Mouse (Mus musculus): ENCODE results near the gene Renbp.

Gene Renbp

DNA sequence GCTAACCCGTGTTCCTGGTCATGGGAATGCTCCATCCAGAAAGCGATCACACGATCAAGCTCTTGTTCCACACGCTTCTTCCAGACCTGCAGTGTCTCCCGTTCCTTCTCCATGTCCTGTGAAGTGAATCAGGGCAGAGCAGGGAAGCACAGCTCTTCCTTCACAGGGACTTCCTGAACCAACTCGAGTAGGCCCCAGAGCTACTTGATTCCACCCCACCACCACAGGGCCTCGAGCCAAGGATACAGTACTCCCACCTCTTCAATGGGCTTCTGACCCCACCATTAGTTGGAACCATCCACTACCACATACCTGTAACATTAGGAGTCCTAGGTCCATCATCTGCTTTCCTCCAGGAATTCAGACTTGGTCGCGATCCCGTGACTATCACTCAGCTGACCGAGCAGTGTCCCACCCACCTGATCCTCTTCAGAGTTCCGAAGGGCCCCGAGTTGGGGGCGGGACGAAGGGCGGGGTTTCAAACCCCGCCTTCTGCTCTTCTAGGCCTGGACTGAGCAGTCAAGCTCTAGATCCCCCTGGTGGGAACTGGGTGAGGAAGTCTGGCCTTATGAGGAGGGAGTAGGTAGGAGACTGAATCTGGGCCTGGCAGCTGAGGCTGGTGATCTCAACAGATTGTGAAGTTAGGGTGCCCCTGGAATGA, at the start of gene Renbp:
Gene Renbp (minus strand): TSS at position 449 of the 661 bp plus-strand sequence.
- no peak for DNase-seq

DNA sequence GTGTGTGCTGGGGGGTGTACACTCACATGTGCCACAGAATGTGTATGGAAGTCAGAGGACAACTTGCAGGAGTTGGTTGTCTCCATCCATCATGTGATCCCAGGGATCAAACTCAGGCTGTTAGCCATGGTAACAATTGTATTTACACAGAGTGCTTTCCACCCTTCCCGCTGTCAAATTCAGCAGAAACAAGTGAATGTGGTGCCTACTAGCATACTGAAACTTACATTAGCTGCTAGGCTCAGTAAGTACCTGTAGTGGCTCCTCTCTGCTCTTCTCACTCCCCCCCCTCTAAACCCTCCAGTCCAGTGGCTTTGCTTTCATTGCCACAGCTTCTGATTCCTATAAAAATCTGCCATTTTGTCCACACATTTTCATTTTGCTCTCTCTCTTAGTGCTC, 47.1 kb upstream of the Renbp start:
- no peak for DNase-seq

DNA sequence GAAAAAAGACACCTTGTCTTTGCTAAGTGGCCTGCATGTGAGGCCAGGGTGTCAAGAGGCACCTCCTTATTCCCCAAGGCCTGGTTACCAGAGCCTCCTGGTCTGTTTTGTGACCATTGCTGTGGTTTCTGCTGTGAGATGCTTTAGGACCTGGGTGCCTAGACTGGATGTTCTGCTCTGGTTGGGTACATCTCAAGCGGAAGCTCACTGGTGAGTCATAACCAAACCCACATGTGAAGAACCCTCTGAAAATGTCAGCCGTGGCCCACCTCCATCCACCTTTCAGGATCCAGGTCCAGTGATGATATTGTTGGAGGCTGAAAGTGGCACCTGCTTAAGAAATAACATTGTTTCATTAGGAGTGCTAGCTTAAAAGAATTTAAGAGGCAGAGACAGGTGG, 45.6 kb upstream of the Renbp start:
- DNase-seq, result no peak

DNA sequence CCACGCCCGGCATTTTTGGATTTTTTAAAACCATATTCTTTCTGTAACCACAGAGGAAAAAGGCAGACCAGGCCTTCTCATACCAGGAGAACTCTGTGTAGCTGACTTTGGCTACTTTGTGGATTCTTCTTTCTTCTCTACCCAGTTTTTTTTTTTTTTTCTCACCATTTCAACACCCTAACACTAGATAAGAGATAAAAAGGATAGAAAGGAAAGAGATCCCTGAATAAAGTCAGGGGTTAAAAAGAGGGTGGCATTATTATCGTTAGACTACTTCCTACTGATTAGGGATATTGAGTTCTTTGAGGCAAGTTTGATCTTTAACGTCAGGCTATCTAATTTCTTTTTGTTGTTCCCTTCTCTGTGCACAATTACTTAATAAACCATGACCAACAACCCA, 42.1 kb upstream of the Renbp start:
- no peak for DNase-seq

DNA sequence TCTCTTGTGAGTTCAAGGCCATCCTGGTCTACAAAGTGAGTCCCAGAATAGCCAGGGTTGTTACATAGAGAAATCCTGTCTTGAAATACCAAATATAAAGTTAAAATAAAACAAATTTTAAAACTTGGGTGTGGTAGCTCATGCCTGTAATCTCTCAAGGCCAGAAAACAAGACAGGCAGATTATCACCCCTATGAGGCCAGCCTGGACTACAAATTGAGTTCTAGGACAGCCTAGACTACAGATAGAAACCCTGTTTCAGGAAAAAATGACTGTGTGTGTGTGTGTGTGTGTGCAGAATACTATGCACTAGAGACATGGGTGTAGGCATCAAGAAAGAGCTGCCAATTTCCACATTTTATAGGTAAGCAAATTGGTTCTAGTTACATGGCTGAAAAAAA, 40.1 kb upstream of the Renbp start:
- DNase-seq, result no peak

DNA sequence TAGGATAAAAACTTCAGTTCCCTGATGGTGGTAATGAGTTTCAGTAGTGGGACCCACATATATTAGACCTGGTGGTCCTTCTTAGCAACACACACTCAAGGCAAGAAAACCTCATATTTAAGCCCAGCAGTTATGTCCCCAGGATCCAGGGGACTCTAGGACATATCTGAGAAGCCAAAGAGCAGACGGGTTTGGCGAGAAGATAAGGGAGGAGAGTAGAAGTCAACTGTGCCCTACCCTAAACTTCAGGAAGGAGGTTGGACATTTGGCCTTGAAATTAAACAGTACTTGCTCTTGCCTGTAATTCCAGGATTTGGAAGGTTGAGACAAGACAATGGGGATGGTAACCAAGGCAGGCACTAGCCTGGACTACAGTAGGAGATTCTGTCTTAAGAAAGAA, 39.1 kb upstream of the Renbp start:
- DNase-seq, result peak; percentile 9

DNA sequence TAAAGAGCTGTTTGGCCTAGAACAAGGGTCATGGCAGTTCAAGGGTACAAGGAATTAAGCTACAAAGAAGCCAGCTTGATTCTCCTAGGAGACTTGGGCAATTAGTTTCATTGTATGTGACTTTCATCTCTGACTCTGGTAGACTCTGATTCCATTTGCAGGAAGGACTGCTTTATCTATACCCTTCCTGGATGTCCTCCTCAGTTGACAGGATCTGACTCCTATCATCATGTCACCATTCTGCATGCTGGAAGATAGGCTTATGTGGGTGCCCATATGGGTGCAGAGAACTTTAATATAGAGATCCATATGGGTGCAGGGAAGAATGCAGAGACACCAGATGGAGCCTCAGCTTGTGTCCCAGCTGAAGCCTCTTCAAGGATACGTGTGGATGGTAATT, 38.5 kb upstream of the Renbp start:
- no peak for DNase-seq

DNA sequence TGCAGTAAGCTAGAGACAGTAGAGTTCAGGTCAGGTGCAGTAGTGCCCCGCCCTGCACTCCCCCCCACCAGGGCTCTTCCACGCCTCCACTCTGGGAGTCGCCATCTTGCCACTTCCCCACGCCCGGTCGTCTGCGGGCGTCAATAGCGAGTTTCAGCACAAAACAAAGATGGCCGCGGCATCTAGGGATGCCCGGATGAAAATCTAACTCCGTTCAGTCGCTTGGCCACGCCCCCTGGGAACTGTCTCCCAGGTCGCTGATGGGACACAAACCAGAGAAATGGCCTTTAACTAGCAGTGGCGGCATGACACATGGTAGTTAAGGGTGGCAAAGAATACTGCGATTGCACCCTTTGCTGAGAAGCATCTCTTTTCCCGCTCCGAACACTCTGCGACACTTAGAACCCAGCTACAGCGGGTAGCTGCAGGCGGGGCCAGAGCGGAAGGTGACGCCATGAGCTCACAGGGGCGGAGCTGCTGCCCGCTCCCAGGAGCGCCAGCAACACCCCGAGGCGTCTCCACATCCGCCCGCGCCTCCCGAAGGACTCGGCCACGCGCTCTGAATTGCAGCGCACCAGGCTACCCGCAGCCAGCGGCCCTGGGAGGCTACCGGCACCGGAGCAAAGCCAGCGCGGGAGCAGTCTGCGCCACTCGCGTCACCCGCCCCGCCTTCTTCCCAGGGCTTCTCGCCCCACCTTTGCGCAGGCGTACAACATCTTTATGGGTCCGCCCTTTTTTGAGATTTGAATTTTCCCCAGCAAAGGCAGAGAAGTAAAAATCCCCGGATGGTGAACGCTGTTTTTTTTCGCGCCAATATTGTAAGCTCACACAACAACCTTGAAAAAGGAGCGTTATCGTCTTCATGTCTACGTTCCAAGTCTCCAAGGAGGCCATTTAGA, 36.8 kb upstream of the Renbp start:
- DNase-seq, result peak; percentile 94

DNA sequence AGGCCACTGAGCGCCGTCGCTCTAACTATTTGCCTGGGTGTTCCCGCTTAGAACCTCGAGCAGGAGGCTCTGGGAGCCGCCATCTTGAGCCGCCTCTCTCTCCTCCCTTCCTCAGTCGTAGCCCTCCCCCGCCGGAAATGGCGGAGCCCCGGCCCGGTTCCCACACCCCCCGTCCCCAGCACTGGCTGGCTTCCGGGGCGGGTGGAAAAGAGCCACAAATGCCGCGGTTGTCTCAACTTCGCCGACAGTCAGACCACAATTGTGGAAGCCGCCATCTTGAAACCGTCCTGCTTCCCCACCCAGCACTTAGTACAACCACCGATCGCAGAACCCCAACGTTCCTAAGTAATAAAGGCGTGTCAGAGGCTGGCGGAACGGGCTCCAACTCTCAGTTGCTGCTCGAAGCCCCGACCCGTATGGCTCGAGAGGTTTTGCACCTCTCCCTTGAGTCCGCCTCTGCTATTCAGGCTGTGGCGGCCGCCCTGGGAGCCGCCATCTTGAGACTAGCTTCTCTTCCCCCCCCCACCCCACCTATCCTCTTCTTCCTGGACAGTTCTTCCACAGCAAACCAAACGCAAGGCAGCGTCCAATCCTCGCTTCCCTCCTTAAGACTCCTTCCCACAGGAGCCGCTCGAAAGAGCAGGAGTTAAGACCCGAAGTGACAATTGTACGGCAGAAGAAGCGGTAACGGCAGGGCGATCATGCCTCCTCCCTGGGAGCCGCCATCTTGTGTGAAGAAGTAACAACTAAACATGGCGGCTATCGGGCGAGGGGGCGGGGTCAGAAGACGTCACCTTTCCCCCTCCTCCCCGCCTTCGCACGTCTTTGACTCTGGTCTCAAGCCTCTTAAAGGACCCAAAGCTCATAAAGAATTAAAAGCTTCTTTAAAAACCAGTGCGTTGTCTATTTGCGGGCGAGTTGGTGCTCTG, 35.9 kb upstream of the Renbp start, which contains the start of gene Hcfc1:
Gene Hcfc1 (minus strand): TSS at position 110 of the 929 bp plus-strand sequence.
- peak; percentile 92 for DNase-seq

DNA sequence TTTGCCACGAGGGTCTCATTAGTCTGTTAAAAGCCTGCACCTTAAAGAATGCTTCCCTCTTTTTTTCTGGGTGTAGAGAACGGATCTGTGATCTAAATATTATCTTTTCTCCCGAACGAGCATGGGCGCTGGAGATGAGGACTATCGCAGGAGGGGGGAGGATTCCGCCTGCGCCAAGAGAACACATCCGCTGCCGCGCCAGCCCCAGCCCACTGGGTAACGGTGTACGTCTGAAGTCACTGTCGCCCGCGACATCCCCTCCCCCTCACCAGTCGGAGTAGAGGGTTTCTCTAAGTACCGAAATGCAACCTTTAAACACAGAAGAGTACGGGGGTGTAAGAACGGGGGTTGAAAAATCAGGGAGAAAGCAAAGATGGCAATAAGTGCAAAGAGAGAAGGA, 34.7 kb upstream of the Renbp start:
- peak; percentile 69 for DNase-seq

DNA sequence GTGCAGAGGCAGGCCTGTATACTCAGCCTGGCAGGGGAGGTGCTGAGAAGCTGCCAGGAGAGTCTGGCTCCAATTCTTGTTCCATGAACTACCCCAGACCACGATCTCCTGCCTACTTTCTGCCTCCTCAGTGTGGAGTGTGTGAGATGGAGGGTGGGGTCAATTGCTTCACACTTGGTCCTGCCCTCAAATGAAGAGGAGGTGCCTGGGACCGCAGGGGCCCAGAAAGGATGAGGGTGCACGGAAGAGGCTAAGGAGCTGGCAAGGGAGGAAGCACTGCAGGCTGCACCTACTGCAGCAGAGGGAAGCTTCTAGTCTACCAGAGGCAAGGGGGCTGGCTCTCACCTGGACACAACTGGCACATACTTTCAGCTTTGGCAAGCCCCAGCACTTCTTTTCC, 33.7 kb upstream of the Renbp start:
- DNase-seq, result peak; percentile 48

DNA sequence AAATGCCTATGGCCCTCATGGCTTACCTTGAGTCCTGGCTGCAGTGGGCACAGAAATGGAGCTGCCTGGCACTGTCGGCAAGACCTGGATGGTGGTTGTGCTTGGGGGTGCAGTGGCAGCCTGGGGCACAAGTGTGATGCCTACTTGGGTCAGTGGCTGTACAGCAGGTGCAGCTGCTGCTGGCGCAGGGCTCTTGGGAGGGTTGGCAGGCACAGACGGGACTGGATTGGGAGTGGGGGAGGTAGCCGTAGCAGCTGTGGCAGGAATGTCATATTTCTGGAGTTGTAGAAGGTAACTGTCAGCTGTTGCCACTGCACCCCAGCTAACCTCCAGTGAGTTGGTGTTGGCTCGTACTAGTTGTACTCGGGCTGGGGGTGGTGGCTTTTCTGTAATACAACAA, 24.3 kb upstream of the Renbp start:
- no peak for DNase-seq

DNA sequence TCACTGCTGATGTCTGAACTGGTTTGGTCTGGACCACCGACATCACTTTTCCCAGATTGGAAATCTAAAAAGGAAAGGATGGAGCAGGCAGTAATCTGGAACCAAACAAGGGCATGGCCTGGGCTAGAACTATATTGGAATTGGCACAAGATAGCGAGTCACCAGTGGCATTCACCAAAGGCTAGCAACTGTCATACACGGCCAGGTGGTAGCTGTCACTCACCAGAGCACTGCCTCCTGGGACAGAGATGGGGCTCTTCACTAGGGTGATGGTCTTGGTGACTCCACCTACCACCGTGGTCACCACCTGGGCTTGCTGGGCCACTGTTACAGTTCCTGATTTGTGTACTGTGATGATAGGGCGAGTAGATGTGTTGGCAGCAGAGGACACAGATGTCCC, 22.0 kb upstream of the Renbp start:
- no peak for DNase-seq

DNA sequence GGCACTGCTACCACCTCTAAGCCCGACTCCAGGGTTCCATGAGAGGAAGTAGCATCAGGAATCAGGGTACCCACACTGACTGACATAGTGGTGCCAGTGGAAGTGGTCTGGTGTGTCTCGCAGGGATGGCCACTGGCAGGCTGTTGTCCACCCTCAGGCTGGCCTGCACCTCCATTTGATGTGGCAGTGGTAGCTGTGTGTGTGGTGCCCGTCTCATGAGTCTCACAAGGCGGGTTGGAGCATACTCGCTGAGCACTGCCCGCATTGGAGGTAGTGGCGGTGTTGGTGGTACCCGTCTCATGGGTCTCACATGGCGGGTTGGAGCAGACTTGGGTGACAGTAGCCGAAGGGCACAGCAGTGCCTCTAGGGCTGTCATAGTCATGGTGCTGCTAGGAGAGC, 18.7 kb upstream of the Renbp start:
- DNase-seq, result no peak

DNA sequence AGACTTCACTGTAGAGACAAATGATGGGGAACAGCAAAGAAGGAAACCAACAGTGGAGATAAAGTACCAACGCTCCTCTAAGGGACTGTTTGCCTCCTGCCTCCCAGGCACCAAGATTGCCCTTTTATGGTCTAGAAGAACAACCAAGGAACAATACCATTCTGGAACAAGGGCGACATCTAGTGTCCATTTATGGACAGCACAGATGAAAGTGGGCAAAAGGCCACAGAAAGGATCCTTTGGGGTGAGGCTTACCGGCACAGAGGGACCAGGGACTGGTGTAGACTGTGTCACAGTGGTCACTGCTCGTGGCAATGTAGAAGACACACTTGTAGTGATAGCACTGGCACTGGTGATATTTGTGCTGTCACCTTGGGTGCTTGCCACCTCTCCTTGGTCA, 18.0 kb upstream of the Renbp start:
- peak; percentile 55 for DNase-seq

DNA sequence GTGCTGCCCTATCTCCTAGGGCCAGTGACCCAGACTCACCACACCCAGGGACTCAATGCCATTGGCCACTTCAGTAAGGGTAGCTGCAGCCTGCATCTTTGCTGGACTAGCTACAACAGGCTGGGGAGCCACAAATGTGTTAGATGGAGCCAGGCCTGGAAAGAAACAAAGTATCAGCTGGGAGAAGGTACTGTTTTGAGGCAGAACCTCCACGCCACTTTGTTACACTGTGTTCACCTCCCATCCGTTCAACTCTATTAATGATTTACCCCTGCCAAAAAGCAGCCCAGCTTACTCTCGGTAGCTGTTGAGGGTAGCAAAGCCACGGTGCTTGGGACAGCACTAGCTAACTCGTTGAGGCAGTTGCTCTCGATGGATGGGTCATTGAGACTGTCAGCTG, 16.2 kb upstream of the Renbp start:
- no peak for DNase-seq

DNA sequence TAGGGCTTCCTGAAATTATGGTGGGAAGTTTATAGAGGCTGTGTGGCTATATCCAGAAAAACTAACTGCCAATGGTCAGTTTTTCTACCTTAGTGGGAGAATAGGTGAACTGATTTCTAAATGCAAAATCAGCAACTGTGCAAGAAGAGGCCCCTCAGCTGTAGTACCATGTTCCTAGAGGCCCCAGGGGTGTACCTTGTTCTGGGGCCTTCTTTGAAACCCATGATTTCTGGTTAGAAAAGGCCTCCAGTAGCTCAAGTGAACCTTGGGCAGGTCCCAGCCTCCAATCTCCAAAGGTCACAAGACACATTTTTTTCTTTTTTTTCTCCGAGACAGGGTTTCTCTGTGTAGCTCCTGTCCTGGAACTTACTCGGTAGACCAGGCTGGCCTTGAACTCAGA, 11.6 kb upstream of the Renbp start:
- DNase-seq, result no peak

DNA sequence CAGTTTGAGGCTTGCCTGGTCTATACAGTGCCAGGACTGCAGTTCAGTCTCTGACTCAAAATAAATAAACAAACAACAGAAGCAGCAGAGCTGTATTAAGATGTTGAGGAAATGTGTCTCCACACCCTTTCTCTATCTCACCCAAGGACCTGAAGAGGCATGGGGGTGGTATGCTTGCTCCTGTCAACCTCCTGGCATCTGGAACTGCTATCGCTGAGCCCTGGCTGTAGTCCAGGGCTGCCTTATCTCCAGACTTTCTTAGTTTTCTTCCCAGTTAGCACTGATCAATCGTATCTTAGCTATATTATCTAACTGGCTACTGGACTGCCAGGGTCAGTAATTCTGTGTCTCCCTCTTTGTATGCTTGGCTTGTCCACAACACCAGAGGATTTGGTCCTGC, 11.2 kb upstream of the Renbp start:
- DNase-seq, result no peak

DNA sequence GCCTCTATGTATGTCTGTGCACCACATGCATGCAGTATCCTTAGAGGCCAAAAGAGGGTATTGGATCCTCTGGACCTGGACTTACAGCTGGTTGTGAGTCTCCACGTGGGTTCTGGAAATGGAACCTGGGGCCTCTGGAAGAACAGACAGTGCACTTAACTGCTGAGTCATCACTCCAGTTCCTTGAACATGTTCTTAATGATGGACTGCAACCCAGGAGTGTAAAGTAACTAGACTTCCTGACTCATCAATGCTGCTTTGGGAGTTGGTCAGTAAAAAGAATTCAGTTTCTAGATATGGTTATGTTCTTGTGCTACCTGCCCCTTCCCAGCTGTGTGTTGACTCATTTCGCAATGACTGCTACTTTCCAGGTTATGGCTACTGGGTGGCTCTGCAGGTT, 1.2 kb upstream of the Renbp start:
- DNase-seq, result no peak

DNA sequence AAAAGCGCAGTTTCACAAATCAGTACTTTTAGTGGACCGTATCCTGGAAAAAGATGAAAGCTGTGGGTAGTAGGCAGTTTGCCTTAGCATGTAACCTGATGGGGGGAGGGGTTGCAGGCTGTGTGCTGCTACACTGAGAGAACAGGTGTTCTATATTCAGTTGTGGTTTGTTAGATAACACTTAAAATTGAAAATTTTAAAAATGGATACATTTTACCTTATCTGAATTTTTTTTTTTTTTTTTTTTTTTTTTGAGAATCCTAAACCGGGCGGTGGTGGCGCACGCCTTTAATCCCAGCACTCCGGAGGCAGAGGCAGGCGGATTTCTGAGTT, 8.1 kb downstream of the Renbp start:
- DNase-seq, result no peak

DNA sequence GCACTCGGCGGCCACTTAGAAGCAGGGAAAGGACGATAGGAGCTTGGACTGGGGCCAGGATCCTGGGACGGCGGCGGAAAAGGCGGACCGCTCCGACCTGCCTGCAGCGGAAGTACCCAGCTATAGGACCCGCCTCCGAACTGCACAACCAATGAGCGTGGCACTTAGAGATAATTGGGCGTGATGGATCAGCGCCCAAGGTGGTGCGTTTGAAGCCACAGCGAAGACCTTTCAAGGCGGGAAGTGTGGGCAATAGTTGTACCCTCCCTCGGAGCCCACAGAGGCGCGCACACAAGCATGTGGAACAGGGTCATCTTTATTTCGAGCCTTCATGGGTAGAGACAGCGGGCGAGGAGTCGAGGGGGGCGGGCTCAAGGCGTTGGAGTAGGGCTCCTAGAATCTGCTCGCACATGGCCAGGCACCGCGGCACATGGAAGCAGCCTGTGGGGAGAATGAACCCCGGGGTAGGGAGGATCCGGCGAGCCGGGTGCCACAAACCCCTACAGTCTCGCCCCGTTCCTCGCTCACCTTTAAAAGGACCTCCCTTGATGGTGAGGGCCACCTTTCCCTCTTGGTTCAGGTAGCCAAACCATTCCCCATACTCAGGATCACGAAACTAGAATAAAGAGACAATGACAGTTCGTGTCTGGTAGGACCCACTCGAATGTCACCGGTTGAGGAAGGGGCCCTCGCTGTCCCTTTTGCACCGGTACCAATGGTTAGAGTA, 8.7 kb downstream of the Renbp start, which contains the start of the genes Arhgap4 and Naa10:
Gene Arhgap4 (minus strand): TSS at position 48 of the 727 bp plus-strand sequence.
Gene Naa10 (minus strand): TSS at position 122 of the 727 bp plus-strand sequence.
- DNase-seq, result peak; percentile 93

DNA sequence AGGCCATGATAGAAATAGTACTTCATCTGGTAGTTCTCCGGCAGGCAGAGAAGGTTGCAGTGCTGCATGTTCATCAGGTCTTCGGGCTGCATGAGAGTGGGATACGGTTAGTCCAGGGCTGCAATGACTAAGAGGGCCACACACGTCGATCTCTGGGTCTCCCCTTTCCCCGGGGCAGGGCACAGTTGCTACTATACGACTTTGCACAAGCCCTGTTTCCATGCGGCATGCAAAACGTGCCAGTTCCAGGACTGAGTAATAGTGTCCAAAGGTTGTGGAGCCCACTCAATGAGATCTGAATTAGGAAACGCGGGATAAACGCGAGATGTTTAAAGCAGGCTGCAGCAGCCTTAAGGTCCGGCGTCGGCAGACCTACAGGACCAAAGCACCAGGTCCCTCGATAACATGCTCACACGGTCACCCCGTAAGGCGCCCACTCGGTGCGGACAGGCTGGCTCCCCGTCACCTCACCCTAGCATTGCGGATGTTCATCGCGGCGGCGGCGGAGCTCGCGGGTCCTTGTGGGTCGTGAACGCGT, 9.3 kb downstream of the Renbp start:
- DNase-seq, result no peak
